Mouse (Mus musculus) lung, embryonic 16.5 days (tissue): ENCODE results near the gene Pik3cd. TPM values are rescaled to one million over a fixed set of nuclear protein-coding genes. Genes with fewer than 3 reads are reported as not detected.

Source experiments
- ATAC-seq: fragments of 200-750 bp; cut with Nextera tagmentation; 2 replicates; pipeline ENCODE4 v1.8.0; 2017; ENCODE audit warnings: low read depth, mild to moderate bottlenecking, moderate library complexity
- H3K27ac ChIP-seq: fragments of 300-500 bp; sonication (generic); 2 replicates; pipeline ENCODE4 v1.5.1; 2014; ENCODE audit warnings: mild to moderate bottlenecking, control low read depth, low read length
- H3K27me3 ChIP-seq: fragments of 300-500 bp; sonication (generic); 2 replicates; pipeline ENCODE4 v1.6.1; 2014; ENCODE audit warnings: low read depth, low read length, mixed read lengths; ENCODE audit not compliant: control insufficient read depth, insufficient read depth
- H3K36me3 ChIP-seq: fragments of 300-500 bp; sonication (generic); 2 replicates; pipeline ENCODE4 v1.6.1; 2014; ENCODE audit warnings: low read length; ENCODE audit not compliant: control insufficient read depth, insufficient read depth
- H3K4me1 ChIP-seq: fragments of 300-500 bp; sonication (generic); replicated peaks from 2 replicates; pipeline ENCODE4 v1.6.1; 2014; ENCODE audit warnings: low read length, mixed read lengths; ENCODE audit not compliant: control insufficient read depth, insufficient read depth
- H3K4me2 ChIP-seq: fragments of 300-500 bp; sonication (generic); 2 replicates; pipeline ENCODE4 v1.6.1; 2014; ENCODE audit warnings: low read depth, low read length, control low read depth
- H3K4me3 ChIP-seq: fragments of 300-500 bp; sonication (generic); 2 replicates; pipeline ENCODE4 v1.5.1; 2014; ENCODE audit warnings: mild to moderate bottlenecking, low read length, control low read depth
- H3K9ac ChIP-seq: fragments of 300-500 bp; sonication (generic); 2 replicates; pipeline ENCODE4 v1.6.1; 2014; ENCODE audit warnings: low read length, control low read depth
- H3K9me3 ChIP-seq: fragments of 300-500 bp; sonication (generic); 2 replicates; pipeline ENCODE4 v1.6.1; 2016; ENCODE audit warnings: low read length; ENCODE audit not compliant: control insufficient read depth
- whole genome bisulfite sequencing: fragments of 180-500 bp; shearing (Covaris S2); extraction: QIAGEN DNeasy Blood & Tissue Kit; methylation state at CpG from one replicate; pipeline ENCODE4 v1.1.7; 2014; 5-methylcytosine and 5-hydroxymethylcytosine counted together
- polyA plus RNA-seq: library from polyadenylated mRNA; unstranded; fragments of >200 nt; fragmentation: Nextera tagmentation; extraction: Ambion mirVana; gene quantifications from 2 replicates; pipeline ENCODE4 v1.2.1, GENCODE M21; 2015

Gene Pik3cd
- polyA plus RNA-seq, 1 experiment from 2014 or later, result 5.7 TPM

- Histone ChIP-seq H3K9ac (no peak overlapping the region), H3K4me1 (no peaks in the 10 kb centered on the region), H3K27ac (no peak overlapping the region), H3K9me3 (no peaks in the 10 kb centered on the region), H3K4me2 (no peak overlapping the region), H3K4me3 (no peak overlapping the region), H3K27me3 (no peaks in the 10 kb centered on the region), H3K36me3 (peaks cover 37% of the 10 kb centered on the region)
- WGBS, result 64% methylated on average over 20 of the region's 20 CpGs
- ATAC-seq, result no peak
These were observed 54.2 kb downstream of the Pik3cd start for GRCm38 (mm10) chr4:149648031-149648805.

- peaks cover 39% of the 10 kb centered on the region for H3K36me3 ChIP-seq
- H3K27me3 ChIP-seq, result no peaks in the 10 kb centered on the region
- ATAC-seq, result no peak
- no peak overlapping the region for H3K4me3 ChIP-seq
- H3K4me2 ChIP-seq, result no peak overlapping the region
- H3K9ac ChIP-seq, result no peak overlapping the region
- 91% methylated on average over 9 of the region's 9 CpGs for WGBS
- no peak overlapping the region for H3K27ac ChIP-seq
- no peaks in the 10 kb centered on the region for H3K4me1 ChIP-seq
- H3K9me3 ChIP-seq, result no peaks in the 10 kb centered on the region
These were observed 56.6 kb downstream of the Pik3cd start for GRCm38 (mm10) chr4:149645761-149646160.

- Histone ChIP-seq H3K27ac (no peak overlapping the region), H3K4me2 (no peak overlapping the region), H3K4me1 (no peaks in the 10 kb centered on the region), H3K9me3 (no peaks in the 10 kb centered on the region), H3K4me3 (no peak overlapping the region), H3K27me3 (no peaks in the 10 kb centered on the region), H3K36me3 (peaks cover 44% of the 10 kb centered on the region), H3K9ac (no peak overlapping the region)
- no peak for ATAC-seq
- WGBS, result 89% methylated on average over 5 of the region's 5 CpGs
These were observed 60.4 kb downstream of the Pik3cd start for GRCm38 (mm10) chr4:149641956-149642355.

- H3K9ac ChIP-seq, result no peak overlapping the region
- H3K9me3 ChIP-seq, result no peaks in the 10 kb centered on the region
- H3K4me2 ChIP-seq, result no peak overlapping the region
- no peak overlapping the region for H3K4me3 ChIP-seq
- WGBS, result 39% methylated on average over 8 of the region's 8 CpGs
- no peaks in the 10 kb centered on the region for H3K4me1 ChIP-seq
- H3K36me3 ChIP-seq, result peaks cover 42% of the 10 kb centered on the region
- ATAC-seq, result no peak
- H3K27me3 ChIP-seq, result no peaks in the 10 kb centered on the region
- H3K27ac ChIP-seq, result no peak overlapping the region
These were observed 61.0 kb downstream of the Pik3cd start for GRCm38 (mm10) chr4:149641400-149641799.

- Histone ChIP-seq H3K4me1 (no peaks in the 10 kb centered on the region), H3K27ac (no peak overlapping the region), H3K9ac (no peak overlapping the region), H3K36me3 (peaks cover 37% of the 10 kb centered on the region), H3K4me2 (no peak overlapping the region), H3K27me3 (no peaks in the 10 kb centered on the region), H3K9me3 (no peaks in the 10 kb centered on the region), H3K4me3 (no peak overlapping the region)
- 65% methylated on average over 9 of the region's 9 CpGs for WGBS
- ATAC-seq, result no peak
These were observed 61.5 kb downstream of the Pik3cd start for GRCm38 (mm10) chr4:149640831-149641230.

GRCm38 (mm10) chr4:149637942-149638341 is 64.4 kb downstream of the Pik3cd start:
- no peak overlapping the region for H3K9ac ChIP-seq
- H3K4me1 ChIP-seq, result no peaks in the 10 kb centered on the region
- no peak overlapping the region for H3K4me2 ChIP-seq
- H3K27me3 ChIP-seq, result no peaks in the 10 kb centered on the region
- 86% methylated on average over 7 of the region's 7 CpGs for WGBS
- no peaks in the 10 kb centered on the region for H3K9me3 ChIP-seq
- H3K36me3 ChIP-seq, result peaks cover 33% of the 10 kb centered on the region
- H3K4me3 ChIP-seq, result no peak overlapping the region
- no peak overlapping the region for H3K27ac ChIP-seq
- no peak for ATAC-seq

- no peaks in the 10 kb centered on the region for H3K27me3 ChIP-seq
- H3K4me2 ChIP-seq, result no peak overlapping the region
- H3K27ac ChIP-seq, result no peak overlapping the region
- H3K9ac ChIP-seq, result no peak overlapping the region
- WGBS, result 82% methylated on average over 8 of the region's 8 CpGs
- no peak for ATAC-seq
- H3K4me3 ChIP-seq, result no peak overlapping the region
- H3K36me3 ChIP-seq, result peaks cover 42% of the 10 kb centered on the region
- H3K9me3 ChIP-seq, result no peaks in the 10 kb centered on the region
- no peaks in the 10 kb centered on the region for H3K4me1 ChIP-seq
These were observed 66.4 kb downstream of the Pik3cd start for GRCm38 (mm10) chr4:149635915-149636415.

GRCm38 (mm10) chr4:149634966-149635365 is 67.4 kb downstream of the Pik3cd start:
- H3K4me1 ChIP-seq, result no peaks in the 10 kb centered on the region
- no peak overlapping the region for H3K4me2 ChIP-seq
- no peak overlapping the region for H3K27ac ChIP-seq
- H3K4me3 ChIP-seq, result no peak overlapping the region
- WGBS, result 91% methylated on average over 11 of the region's 11 CpGs
- no peak for ATAC-seq
- H3K9ac ChIP-seq, result no peak overlapping the region
- H3K36me3 ChIP-seq, result peaks cover 39% of the 10 kb centered on the region
- no peaks in the 10 kb centered on the region for H3K9me3 ChIP-seq
- no peaks in the 10 kb centered on the region for H3K27me3 ChIP-seq

- no peak overlapping the region for H3K27ac ChIP-seq
- H3K36me3 ChIP-seq, result peaks cover 39% of the 10 kb centered on the region
- H3K27me3 ChIP-seq, result no peaks in the 10 kb centered on the region
- no peaks in the 10 kb centered on the region for H3K4me1 ChIP-seq
- H3K9me3 ChIP-seq, result no peaks in the 10 kb centered on the region
- no peak overlapping the region for H3K9ac ChIP-seq
- no peak for ATAC-seq
- WGBS, result 75% methylated on average over 1 of the region's 1 CpGs
- H3K4me3 ChIP-seq, result no peak overlapping the region
- H3K4me2 ChIP-seq, result no peak overlapping the region
These were observed 68.2 kb downstream of the Pik3cd start for GRCm38 (mm10) chr4:149634157-149634556.
